Mouse (Mus musculus) spleen, postnatal 4 days (tissue): ENCODE measurements around the gene Cyp4f16.
"Not testable (repeated sequence)": the region's sequence is repeated elsewhere in the genome, so short reads cannot be mapped to it uniquely, and the experiment has no call there.

Experiments
- DNase-seq, 2 experiments: peaks; one replicate each; pipeline ENCODE4 v3.0.0; 2022; ENCODE audit warnings: low spot score in 2 of 2

Gene Cyp4f16

GRCm38 (mm10) chr17:32550900-32551770 is 14.8 kb downstream of the Cyp4f16 start:
- DNase-seq = peak; percentile 71 to 84

DNA sequence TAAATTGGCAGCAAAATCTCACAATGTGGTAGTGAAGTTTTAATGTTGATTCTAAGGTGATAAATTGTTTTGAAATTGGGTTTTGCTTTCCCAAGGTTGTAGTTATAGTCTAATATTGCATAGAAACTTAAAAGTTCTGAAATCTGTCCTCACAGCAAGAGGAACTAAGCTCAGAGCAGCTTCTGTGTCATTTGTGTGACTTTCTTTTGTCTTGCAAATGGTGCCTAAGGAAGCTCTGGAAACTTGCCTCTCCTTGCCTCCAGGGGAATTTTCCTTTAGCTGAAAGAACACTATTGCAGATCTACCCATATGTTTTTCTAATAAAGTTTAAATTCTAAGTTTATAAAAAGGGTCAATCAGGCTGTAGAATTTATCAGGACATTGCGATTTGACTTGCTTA is 16.7 kb downstream of the Cyp4f16 start:
- not testable (repeated sequence) for DNase-seq

GRCm38 (mm10) chr17:32554368-32554767 is 18.0 kb downstream of the Cyp4f16 start:
- DNase-seq = not testable (repeated sequence)

GRCm38 (mm10) chr17:32563301-32563700 is 26.9 kb downstream of the Cyp4f16 start:
- DNase-seq = not testable (repeated sequence)

DNA sequence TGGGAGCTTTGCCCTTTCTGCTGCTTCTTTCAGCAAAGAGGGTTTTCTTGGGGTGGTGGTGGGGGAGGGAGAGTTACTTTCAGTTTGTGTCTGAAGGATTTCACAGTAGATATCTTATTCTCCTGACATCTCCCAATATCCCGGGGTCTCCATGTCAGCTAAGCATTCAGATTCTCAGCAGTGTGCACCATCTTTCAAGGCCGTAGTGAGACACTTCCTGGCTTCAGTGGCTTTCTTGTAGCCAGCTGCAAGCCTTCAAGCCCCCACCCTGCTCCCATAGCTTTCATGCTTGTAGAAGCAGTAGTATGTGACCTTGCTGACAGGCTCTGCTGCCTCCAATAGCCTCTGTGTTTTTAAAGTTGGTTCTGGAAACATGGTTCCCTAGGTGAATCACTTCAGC is 36.9 kb downstream of the Cyp4f16 start:
- DNase-seq = not testable (repeated sequence)

GRCm38 (mm10) chr17:32577496-32578186 is 41.3 kb downstream of the Cyp4f16 start:
- DNase-seq = no peak

GRCm38 (mm10) chr17:32596494-32596893 is 60.1 kb downstream of the Cyp4f16 start:
- no peak for DNase-seq
